Mouse (Mus musculus) frontal cortex, postnatal 36 days (tissue): Measurements from ENCODE around the gene Fgfr2.
A peak's percentile ranks its signal among the peaks of the same experiment; 100 is the strongest.

ENCODE experiments used
- DNase-seq, 2 experiments: peaks; one replicate each; pipeline ENCODE4 v3.0.0; 2022; ENCODE audit warnings: low spot score in 2 of 2

Fgfr2 gene

GRCm38 (mm10) chr7:133088411-133088810, 34.7 kb downstream of the Fgfr2 start:
- DNase-seq: no peak

- no peak for DNase-seq
These were observed 37.7 kb downstream of the Fgfr2 start for GRCm38 (mm10) chr7:133085408-133085807.

GRCm38 (mm10) chr7:133083936-133084614, 39.1 kb downstream of the Fgfr2 start:
- DNase-seq: no peak

DNA sequence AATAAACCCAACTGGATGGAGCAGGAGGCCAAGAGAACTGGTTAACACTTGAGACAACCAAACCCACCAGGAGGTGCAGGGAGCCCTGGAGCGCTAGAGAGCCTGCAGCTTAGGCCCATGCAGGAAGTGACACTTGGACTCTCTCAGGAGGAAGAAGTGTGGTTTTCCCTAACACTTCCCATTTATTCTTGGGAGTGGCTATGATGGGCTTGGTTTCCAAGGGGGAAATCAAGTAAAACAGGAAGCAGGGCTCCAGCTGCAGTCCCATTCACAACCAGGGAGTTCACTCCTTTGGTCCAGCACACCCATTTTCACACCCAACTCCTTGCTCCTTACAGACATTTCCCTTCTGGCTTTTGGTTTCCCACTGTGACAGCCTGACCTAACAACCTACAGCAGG, 44.2 kb downstream of the Fgfr2 start:
- no peak for DNase-seq

- DNase-seq: no peak
These were observed 48.6 kb downstream of the Fgfr2 start for GRCm38 (mm10) chr7:133074462-133075133.

DNA sequence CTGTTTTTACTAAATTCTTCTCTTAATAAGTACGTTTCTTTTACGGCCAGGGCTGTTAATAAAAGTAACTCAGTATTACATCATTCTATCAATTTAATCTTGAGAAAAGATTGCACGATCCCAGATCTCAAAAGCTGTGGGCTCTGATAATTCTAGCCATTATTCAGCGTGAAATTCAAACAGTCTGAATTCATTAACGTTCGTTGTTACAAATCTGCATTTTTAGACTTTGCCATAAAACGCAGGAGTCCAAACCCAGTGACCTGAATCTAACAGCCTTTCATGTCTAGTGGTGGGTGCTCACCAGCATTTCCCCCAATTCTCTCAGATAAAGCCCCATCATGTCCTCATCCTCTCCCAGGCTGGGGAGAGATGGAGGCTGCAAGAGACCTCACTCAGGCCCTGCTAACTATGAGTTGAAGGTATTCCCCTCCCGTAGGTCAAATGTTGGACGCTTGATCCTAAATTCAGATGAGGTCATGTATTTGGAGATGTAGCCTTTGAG, 50.0 kb downstream of the Fgfr2 start:
- no peak for DNase-seq

- no peak for DNase-seq
These were observed 50.6 kb downstream of the Fgfr2 start for GRCm38 (mm10) chr7:133072535-133072934.

DNA sequence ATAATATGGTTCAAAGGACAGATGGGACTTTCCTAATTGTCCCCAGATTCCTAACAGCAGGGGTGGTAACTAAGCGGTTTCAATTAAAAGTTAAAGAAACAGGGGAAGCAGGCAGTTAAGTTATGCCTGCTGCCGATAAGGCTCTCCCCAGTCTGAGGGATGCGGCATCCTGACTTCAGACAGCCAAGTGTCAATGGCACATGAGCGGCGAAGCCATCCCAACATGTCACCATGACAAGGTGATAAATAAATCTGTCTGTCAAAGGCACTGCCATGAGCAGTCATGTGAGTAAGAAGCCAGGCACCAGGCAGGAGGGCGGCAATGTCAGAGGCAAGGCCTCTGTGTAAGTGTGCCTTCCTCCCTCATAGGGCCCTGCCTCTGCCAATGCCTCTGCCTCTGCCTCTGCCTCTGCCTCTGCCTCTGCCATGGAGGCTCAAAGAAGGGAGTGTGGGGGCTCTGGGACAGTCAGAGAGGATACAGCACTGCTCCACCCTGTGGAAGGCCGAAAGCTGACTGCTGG, 55.8 kb downstream of the Fgfr2 start:
- no peak for DNase-seq

DNA sequence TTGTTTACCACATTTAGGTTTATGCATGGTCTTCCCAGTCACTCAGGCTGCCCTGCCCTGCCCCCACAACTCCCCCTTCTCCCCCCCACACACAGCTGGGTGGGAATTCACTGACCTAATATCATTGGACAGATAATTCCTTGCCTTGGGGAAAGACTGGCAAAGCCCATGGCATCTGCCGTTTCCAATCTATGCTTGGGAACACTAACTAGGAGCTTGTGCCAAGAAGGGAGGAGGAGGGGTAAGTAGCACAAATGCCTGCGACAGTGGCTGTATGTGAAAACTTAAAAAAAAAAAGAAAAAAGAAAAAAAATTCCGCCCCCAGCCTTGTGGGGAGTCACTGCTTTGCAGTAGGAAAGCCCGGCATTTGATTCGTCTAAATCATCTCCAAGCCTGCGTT, 56.4 kb downstream of the Fgfr2 start:
- peak; percentile 38 to 69 for DNase-seq

DNA sequence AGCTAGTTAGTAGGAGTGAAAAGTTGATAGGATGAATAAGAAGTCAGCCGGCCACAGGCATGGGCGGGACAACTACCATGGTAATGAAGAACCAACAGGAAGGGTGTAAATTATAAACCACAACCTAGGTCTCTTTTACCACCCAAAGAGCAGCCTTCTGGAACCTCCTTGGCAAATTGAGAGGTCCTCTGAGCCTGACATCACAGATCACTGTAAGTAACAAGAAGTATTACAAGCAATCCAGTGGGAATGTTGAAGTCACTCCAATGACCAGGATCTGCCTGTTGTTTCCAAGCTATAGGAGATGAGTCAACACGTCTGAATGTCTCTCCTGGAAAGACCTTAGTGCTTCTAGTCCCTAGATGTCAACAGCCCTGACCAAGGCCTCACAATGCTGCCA, 61.1 kb downstream of the Fgfr2 start:
- DNase-seq: no peak

GRCm38 (mm10) chr7:133060170-133060569, 63.0 kb downstream of the Fgfr2 start:
- no peak for DNase-seq

DNA sequence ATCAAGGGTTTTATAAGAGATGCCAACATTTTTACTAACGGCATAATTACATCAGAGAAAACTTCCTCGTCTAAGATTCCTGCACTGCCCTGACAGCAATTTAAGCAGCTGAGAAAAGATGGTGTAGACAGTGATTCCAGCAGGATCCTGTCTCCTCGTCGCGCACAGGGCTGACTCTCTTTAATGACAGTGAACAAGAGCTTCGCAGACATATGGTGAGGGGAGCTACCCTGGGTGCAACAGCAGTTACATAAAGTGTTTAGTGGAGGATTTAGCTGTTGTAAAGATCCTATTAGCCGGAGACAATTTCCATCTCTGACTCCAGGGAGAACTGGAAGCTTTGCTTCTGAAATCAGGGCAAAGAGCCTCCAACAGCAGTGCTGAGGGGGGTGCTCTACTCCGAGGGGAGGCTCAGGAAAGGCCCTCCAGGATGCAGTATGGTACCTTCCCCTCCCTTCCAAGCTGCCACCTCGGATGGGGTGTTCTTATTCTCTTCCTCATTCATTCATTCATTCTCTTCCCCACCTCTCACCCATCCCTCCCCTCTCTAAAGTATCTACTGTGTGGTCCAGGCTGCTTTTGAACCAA, 63.5 kb downstream of the Fgfr2 start:
- peak in 1 of 2 experiments; percentile 21 for DNase-seq

DNA sequence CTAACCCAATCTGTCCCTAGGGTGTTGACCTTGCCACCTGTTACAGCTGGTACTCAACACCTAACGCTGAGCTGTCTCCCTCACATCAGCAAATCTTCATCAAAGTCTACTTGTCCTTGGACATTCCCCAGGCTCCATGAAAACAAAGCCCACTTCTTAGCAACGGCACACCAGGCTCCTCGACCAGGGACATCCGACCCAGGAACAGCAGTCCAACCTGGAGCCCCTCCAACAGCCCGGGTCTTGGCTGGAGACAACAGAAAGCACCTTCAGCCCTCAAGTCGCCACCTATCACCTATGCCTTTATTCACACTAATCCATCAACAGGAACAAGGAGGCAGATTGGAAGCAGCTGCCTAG, 64.0 kb downstream of the Fgfr2 start:
- no peak for DNase-seq

- no peak for DNase-seq
These were observed 64.5 kb downstream of the Fgfr2 start for GRCm38 (mm10) chr7:133058496-133059149.

GRCm38 (mm10) chr7:133056924-133057323, 66.2 kb downstream of the Fgfr2 start:
- no peak for DNase-seq

DNA sequence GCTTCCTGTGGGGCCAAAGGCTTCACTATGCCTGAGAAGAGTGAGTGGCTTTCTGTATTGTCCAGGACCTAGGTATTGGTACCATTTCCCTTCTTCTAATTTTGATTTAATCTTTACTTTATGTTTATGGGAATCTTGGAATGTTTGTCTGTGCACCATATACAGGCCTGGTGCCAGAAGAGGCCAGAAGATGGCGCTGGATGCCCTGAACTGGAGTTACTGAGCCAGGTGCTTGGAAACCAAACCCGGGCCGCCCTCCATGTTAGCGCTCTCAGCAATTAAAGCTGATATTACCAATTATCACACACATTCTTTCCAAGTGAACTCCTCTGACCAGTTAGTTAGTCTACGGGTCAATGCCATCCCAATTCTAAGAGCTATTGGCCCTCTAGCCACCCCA, 68.7 kb downstream of the Fgfr2 start:
- DNase-seq: no peak

GRCm38 (mm10) chr7:133053757-133054156, 69.4 kb downstream of the Fgfr2 start:
- no peak for DNase-seq

- no peak for DNase-seq
These were observed 70.3 kb downstream of the Fgfr2 start for GRCm38 (mm10) chr7:133052819-133053218.

GRCm38 (mm10) chr7:133050681-133051080, 72.5 kb downstream of the Fgfr2 start:
- DNase-seq: no peak

DNA sequence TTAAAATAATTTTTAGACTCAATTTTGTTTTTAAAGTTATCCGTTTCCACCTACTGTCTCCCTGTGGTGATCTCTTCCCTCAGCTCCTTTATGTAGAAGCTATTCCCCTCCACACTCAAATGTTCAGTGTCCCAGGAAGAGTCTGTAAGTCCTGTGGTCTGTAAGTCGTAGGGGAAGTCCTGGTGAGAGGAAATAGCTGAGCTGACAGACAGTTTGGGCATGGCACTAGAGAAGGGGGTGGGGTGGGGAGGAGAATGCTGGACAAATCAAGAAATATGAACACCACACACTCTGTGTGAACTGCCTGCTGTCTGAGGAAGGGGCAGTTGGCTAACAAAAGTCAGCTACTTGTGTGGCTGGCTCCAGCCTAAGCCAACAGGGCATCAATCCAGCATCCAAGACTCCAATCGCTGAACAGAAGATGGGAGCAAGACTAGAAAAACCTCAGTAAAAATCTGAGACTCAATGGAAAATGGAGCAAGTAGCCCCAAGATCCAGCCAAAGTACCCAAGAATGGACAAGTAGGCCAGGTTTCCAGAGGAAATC, 75.0 kb downstream of the Fgfr2 start:
- DNase-seq: no peak

DNA sequence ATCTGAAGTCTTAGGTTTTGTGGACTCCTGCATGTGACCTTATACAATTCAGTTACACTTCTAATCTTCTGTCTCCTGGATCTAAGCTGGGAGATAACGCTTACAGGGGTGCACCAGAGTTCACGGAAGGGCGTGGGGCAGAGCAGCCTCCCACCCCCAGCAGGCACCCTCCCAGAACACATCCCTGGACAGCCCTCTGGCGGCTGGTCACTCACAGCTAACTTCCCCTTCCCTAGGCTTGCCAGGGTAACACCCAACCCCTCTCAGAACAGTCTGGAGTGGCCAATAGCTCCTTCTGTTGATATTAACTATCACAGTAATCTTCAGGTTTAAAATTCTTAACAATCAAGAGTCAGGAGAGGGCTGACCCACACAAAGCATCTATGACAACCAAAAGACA, 75.9 kb downstream of the Fgfr2 start:
- DNase-seq: no peak

DNA sequence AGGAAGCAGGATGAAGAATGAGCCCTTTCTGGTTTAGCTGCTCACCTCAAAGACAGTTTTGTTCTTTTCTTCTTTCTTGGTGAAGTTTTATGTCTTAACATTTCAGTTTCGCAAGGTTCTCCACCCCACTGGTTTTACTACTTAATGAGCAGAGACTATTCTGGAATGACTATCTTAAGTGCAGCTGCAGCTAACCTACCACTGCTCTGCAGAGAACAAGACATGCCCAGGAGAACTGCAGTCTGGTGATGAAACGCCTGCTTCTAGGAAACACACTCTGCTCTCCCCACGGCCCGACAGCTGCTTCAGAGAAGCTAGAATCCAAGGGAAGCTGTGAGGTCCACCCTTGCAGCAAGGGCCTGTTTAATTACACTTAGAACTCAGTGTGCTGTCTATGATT, 78.4 kb downstream of the Fgfr2 start:
- no peak for DNase-seq
